Mouse (Mus musculus) heart, embryonic 11.5 days (tissue): ENCODE data around the gene Ebpl. TPM values are rescaled to one million over a fixed set of nuclear protein-coding genes. Genes with fewer than 3 reads are reported as not detected.

ENCODE experiments used
- ATAC-seq: fragments of 200-750 bp; cut with Nextera tagmentation; replicated peaks from 2 replicates; pipeline ENCODE4 v1.8.0; 2017; ENCODE audit warnings: moderate library complexity; ENCODE audit not compliant: insufficient number of reproducible peaks, low FRiP score, low TSS enrichment
- H3K27ac ChIP-seq: fragments of 300-500 bp; sonication (generic); 2 replicates; pipeline ENCODE4 v1.5.1; 2014; ENCODE audit warnings: mild to moderate bottlenecking, low read depth, low read length
- H3K27me3 ChIP-seq: fragments of 300-500 bp; sonication (generic); 2 replicates; pipeline ENCODE4 v1.6.1; 2014; ENCODE audit warnings: mild to moderate bottlenecking, low read length, mixed read lengths; ENCODE audit not compliant: control insufficient read depth, insufficient read depth
- H3K36me3 ChIP-seq: fragments of 300-500 bp; sonication (generic); 2 replicates; pipeline ENCODE4 v1.6.1; 2014; ENCODE audit warnings: mild to moderate bottlenecking, low read length, moderate library complexity, mixed read lengths; ENCODE audit not compliant: control insufficient read depth, insufficient read depth
- H3K4me1 ChIP-seq: fragments of 300-500 bp; sonication (generic); 2 replicates; pipeline ENCODE4 v1.6.1; 2014; ENCODE audit warnings: low read length; ENCODE audit not compliant: control insufficient read depth, insufficient read depth
- H3K4me2 ChIP-seq: fragments of 300-500 bp; sonication (generic); 2 replicates; pipeline ENCODE4 v1.6.1; 2014; ENCODE audit warnings: mild to moderate bottlenecking, moderate library complexity
- H3K4me3 ChIP-seq: fragments of 300-500 bp; sonication (generic); 2 replicates; pipeline ENCODE4 v1.5.1; 2014; ENCODE audit warnings: low read depth, low read length
- H3K9ac ChIP-seq: fragments of 300-500 bp; sonication (generic); 2 replicates; pipeline ENCODE4 v1.6.1; 2014; ENCODE audit warnings: mild to moderate bottlenecking, low read depth, low read length, moderate library complexity
- H3K9me3 ChIP-seq: fragments of 300-500 bp; sonication (generic); replicated peaks from 2 replicates; pipeline ENCODE4 v1.6.1; 2016; ENCODE audit warnings: low read length; ENCODE audit not compliant: control insufficient read depth
- WGBS: fragments of 180-500 bp; shearing (Covaris S2); extraction: QIAGEN DNeasy Blood & Tissue Kit; methylation state at CpG from one replicate; pipeline ENCODE4 v1.1.7; 2014; ENCODE audit not compliant: insufficient replicate concordance; 5-methylcytosine and 5-hydroxymethylcytosine counted together
- polyA plus RNA-seq: library from polyadenylated mRNA; unstranded; fragments of >200 nt; fragmentation: Nextera tagmentation; extraction: Ambion mirVana; gene quantifications from 2 replicates; pipeline ENCODE4 v1.2.1, GENCODE M21; 2014

Gene Ebpl
- polyA plus RNA-seq, 1 experiment from 2014 or later, result 7.5 TPM

- Histone ChIP-seq H3K4me1 (no peaks in the 10 kb centered on the region), H3K9ac (no peak overlapping the region), H3K27me3 (no peaks in the 10 kb centered on the region), H3K36me3 (no peaks in the 10 kb centered on the region), H3K4me3 (no peak overlapping the region), H3K27ac (no peak overlapping the region), H3K9me3 (no peaks in the 10 kb centered on the region), H3K4me2 (0 out of 2 replicates have a peak overlapping the region, but pooled peaks have one; percentile 1)
- 43% methylated on average over 16 of the region's 16 CpGs for WGBS
- ATAC-seq, result no peak
Measured at GRCm38 (mm10) chr14:61293884-61294737, 66.1 kb downstream of the Ebpl start.

DNA sequence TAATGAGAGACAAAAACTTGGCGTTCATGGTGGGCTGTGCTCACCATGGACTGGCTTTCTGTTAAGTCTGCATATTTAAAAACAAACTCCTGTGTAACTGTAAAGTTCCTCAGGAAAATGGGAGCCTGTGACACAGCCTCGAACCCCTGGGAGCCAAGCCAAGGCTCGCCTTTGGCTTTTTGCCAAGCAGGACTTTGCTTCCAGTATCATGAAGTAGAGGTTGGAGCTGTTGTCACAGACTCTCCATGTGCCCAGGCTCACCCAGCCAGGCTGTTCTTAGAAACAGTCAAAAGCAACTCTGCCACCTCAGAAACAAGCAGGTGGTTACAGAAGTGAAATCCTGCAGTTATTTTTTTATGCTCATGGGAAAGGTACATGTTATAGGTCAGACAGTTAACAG, 69.6 kb downstream of the Ebpl start:
- no peaks in the 10 kb centered on the region for H3K9me3 ChIP-seq
- H3K27ac ChIP-seq, result no peak overlapping the region
- no peaks in the 10 kb centered on the region for H3K4me1 ChIP-seq
- H3K4me3 ChIP-seq, result no peak overlapping the region
- no peak overlapping the region for H3K4me2 ChIP-seq
- no peak for ATAC-seq
- no peak overlapping the region for H3K9ac ChIP-seq
- 50% methylated on average over 3 of the region's 3 CpGs for WGBS
- H3K36me3 ChIP-seq, result no peaks in the 10 kb centered on the region
- no peaks in the 10 kb centered on the region for H3K27me3 ChIP-seq

DNA sequence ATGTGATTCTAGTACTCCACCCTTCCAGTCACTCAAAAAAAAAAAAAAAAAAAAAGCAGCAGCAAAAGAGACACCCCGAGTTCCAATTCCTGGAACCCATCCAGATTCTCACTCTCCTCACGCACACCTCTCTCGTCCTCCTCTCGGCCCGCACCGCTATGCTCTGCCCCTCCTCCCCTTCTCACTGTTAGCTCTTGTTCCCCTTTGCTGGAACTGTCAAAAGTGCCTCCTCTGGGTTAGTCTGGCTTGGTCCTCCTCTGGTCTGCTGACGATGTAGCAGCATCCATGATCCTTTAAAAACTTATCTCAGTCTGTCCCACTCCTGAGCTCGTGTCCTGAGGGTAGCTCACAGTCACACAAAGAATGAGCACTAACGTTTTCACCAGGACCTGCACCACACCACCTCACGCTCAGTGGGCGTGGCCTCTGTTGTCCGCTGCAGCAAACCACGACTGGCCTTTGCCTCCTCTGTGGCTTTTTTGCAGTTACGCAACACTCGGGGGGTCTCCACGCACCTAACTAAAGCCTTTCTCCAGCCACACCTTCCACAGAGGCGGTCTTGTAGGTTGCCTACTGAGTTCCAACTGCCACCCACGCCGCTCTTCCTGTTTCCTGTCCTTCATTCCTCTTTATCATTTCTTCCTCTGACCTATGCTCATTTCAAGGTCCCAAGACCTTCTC, 71.5 kb downstream of the Ebpl start:
- Histone ChIP-seq H3K4me1 (no peaks in the 10 kb centered on the region), H3K4me3 (no peak overlapping the region), H3K27ac (no peak overlapping the region), H3K9me3 (no peaks in the 10 kb centered on the region), H3K4me2 (peak overlapping the region; percentile 3; the same call in 1 of the 2 replicates), H3K27me3 (no peaks in the 10 kb centered on the region), H3K9ac (no peak overlapping the region), H3K36me3 (no peaks in the 10 kb centered on the region)
- ATAC-seq, result no peak
- 58% methylated on average over 19 of the region's 19 CpGs for WGBS

Other genes with a start within 250 kb of the Ebpl start
- 4.2 and 5.0 TPM in 2 replicates for gene Sacs, start 222.0 kb downstream of the Ebpl start, polyA plus RNA-seq
- gene Sgcg, start 101.9 kb downstream of the Ebpl start, polyA plus RNA-seq, result 2.6 and 2.9 TPM in 2 replicates
- 0.14 and 0.73 TPM in 2 replicates for gene Arl11, start 50.7 kb downstream of the Ebpl start, polyA plus RNA-seq
- gene Kpna3, start 79.4 kb upstream of the Ebpl start, polyA plus RNA-seq, result 43.7 and 48.9 TPM in 2 replicates
- 24.9 and 29.4 TPM in 2 replicates for gene Spryd7, start 196.4 kb upstream of the Ebpl start, polyA plus RNA-seq
- 14.3 and 16.1 TPM in 2 replicates for gene Trim13, start 237.8 kb upstream of the Ebpl start, polyA plus RNA-seq
- gene Kcnrg, start 247.0 kb upstream of the Ebpl start, polyA plus RNA-seq, result 0.44 and 0.64 TPM in 2 replicates